Mouse (Mus musculus) heart, adult 2 months (tissue): ENCODE results near the gene Frmpd2.

Experiments used
- CTCF ChIP-seq: fragments of 200-600 bp; IDR thresholded peaks from 2 replicates; pipeline ENCODE4 v1.8.1; 2022; ENCODE audit warnings: antibody characterized with exemption, mild to moderate bottlenecking, moderate library complexity
- EP300 ChIP-seq: fragments of 200-500 bp; IDR thresholded peaks from 2 replicates; pipeline ENCODE4 v1.6.1; 2011; ENCODE audit warnings: low read depth, low read length, control low read depth; ENCODE audit not compliant: insufficient read depth
- POLR2A ChIP-seq: fragments of 200-500 bp; IDR thresholded peaks from 2 replicates; pipeline ENCODE4 v1.6.1; 2011; ENCODE audit warnings: mild to moderate bottlenecking, low read depth, low read length, control low read depth; ENCODE audit not compliant: insufficient read depth

GRCm38 (mm10) chr14:33423003-33423402 is 48.5 kb upstream of the Frmpd2 start:
- TF ChIP-seq CTCF (no peak), POLR2A (no peak), EP300 (no peak)
